Mouse (Mus musculus) C2C12 (cell line): ENCODE results near the gene Sbsn.

ENCODE experiments used
- CEBPB ChIP-seq: IDR thresholded peaks from one replicate; pipeline ENCODE4 v1.6.1; 2011; ENCODE audit warnings: low read depth, mild to moderate bottlenecking, control low read depth, moderate library complexity
- CTCF ChIP-seq: IDR thresholded peaks from one replicate; pipeline ENCODE4 v1.5.1; 2011; ENCODE audit not compliant: control insufficient read depth, insufficient read depth, insufficient read length
- FOSL1 ChIP-seq: IDR thresholded peaks from one replicate; pipeline ENCODE4 v1.8.0; 2011; ENCODE audit warnings: mild to moderate bottlenecking, low read length; ENCODE audit not compliant: poor library complexity, insufficient read depth, severe bottlenecking
- MAX ChIP-seq: IDR thresholded peaks from one replicate; pipeline ENCODE4 v1.6.1; 2011; ENCODE audit warnings: mild to moderate bottlenecking, control low read depth
- MYOD1 ChIP-seq: IDR thresholded peaks from one replicate; pipeline ENCODE4 v1.6.1; 2011; ENCODE audit warnings: low read depth; ENCODE audit not compliant: control insufficient read depth, insufficient read length
- MYOG ChIP-seq: IDR thresholded peaks from one replicate; pipeline ENCODE4 v1.6.1; 2011; ENCODE audit not compliant: control insufficient read depth, insufficient read length; ENCODE audit errors: extremely low read depth
- USF1 ChIP-seq: IDR thresholded peaks from one replicate; pipeline ENCODE4 v1.6.1; 2011; ENCODE audit warnings: low read depth, mild to moderate bottlenecking, control low read depth, moderate library complexity

DNA sequence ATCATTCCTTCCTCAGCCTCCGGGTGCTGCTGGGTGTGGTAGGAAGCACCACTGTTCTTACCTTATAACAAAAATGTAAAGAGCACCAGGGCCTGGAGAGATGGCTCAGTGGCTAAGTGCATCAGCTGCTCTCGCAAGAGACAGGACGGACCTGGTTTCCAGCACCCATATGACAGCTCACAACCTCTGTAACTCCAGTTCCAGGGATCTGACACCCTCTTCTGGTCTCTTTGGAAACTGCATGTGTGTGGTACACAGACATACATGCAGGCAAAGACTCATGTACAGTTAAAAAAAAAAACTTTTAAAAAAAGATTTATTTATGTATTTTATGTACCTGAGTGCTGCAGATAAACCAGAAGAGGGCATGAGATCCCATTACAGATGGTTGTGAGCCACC is 52.0 kb downstream of the Sbsn start:
- no peak for TF ChIP-seq USF1
- no peak for TF ChIP-seq CTCF
- no peak for TF ChIP-seq MYOD1
- no peak for TF ChIP-seq MYOG
- TF ChIP-seq FOSL1 = no peak
- TF ChIP-seq MAX = no peak
- no peak for TF ChIP-seq CEBPB
